Mouse (Mus musculus): ENCODE data around the gene Bbs9. TPM values are rescaled to one million over a fixed set of nuclear protein-coding genes. Genes with fewer than 3 reads are reported as not detected.

Gene Bbs9
- polyA plus RNA-seq, 1 experiment = 2.3 TPM

- TF ChIP-seq FLI1 (IDR thresholded peaks at IDR 0.05; ENCODE audit: low read length) (no peak), GATA1 (IDR thresholded peaks at IDR 0.05; ENCODE audit: borderline replicate concordance, low read length) (no peak)
- no peak overlapping the region for H3K4me3 ChIP-seq (replicated peaks)
- H3K4me1 ChIP-seq = peaks cover 25% of the 10 kb centered on the region
- H3K27me3 ChIP-seq (replicated peaks) = no peaks in the 10 kb centered on the region
- peaks cover 4% of the 10 kb centered on the region for H3K36me3 ChIP-seq (replicated peaks; ENCODE audit: low read length)
- H3K9me3 ChIP-seq = no peaks in the 10 kb centered on the region
Measured at GRCm38 (mm10) chr9:22486211-22486610, 10.7 kb downstream of the Bbs9 start.

DNA sequence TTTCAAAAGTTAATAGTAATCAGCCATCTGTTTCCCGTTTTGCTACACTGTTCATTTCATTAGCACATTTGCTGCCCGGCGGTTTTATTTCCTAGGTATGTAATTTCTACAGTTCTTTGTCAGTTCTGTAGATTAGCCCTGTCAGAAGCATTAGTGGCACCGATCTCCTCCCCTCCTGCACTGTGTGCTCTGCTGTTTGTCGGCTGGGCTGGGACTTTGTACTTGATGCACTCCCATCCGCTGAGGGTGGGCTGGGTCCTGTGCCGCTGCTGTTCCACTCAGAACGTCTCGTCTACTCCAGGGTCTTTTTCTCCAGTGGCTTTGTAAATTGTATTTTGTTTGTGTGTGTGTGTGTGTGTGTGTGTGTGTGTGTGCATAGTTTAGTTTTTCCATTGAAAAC lies 13.4 kb downstream of the Bbs9 start:
- Histone ChIP-seq H3K36me3 (replicated peaks; ENCODE audit: low read length) (no peaks in the 10 kb centered on the region), H3K4me1 (peaks cover 22% of the 10 kb centered on the region), H3K27me3 (replicated peaks) (no peaks in the 10 kb centered on the region), H3K4me3 (replicated peaks) (no peak overlapping the region), H3K9me3 (0 out of 2 replicates have a peak, but pooled peaks cover under 1% of the 10 kb centered on the region)
- TF ChIP-seq FLI1 (IDR thresholded peaks at IDR 0.05; ENCODE audit: low read length) (no peak), GATA1 (IDR thresholded peaks at IDR 0.05; ENCODE audit: borderline replicate concordance, low read length) (no peak)

- no peak overlapping the region for H3K4me3 ChIP-seq (replicated peaks)
- H3K4me1 ChIP-seq = peaks cover 15% of the 10 kb centered on the region
- TF ChIP-seq FLI1 (IDR thresholded peaks at IDR 0.05; ENCODE audit: low read length) = no peak
- no peak for TF ChIP-seq GATA1 (IDR thresholded peaks at IDR 0.05; ENCODE audit: borderline replicate concordance, low read length)
- H3K36me3 ChIP-seq (replicated peaks; ENCODE audit: low read length) = peaks cover 7% of the 10 kb centered on the region
- H3K9me3 ChIP-seq = peaks cover 12% of the 10 kb centered on the region; the same call in 1 of the 2 replicates
- no peaks in the 10 kb centered on the region for H3K27me3 ChIP-seq (replicated peaks)
Measured at GRCm38 (mm10) chr9:22494203-22494807, 18.8 kb downstream of the Bbs9 start.

- peaks cover 10% of the 10 kb centered on the region for H3K36me3 ChIP-seq (replicated peaks; ENCODE audit: low read length)
- no peaks in the 10 kb centered on the region for H3K27me3 ChIP-seq (replicated peaks)
- H3K4me3 ChIP-seq (replicated peaks) = no peak overlapping the region
- H3K4me1 ChIP-seq = peaks cover 11% of the 10 kb centered on the region
- TF ChIP-seq GATA1 (IDR thresholded peaks at IDR 0.05; ENCODE audit: borderline replicate concordance, low read length) (no peak), FLI1 (IDR thresholded peaks at IDR 0.05; ENCODE audit: low read length) (no peak)
- H3K9me3 ChIP-seq = peaks cover 12% of the 10 kb centered on the region; the same call in 1 of the 2 replicates
Measured at GRCm38 (mm10) chr9:22495133-22495532, 19.6 kb downstream of the Bbs9 start.

- Histone ChIP-seq H3K27me3 (replicated peaks) (no peaks in the 10 kb centered on the region), H3K9me3 (peaks cover 12% of the 10 kb centered on the region; the same call in 1 of the 2 replicates), H3K4me3 (replicated peaks) (no peak overlapping the region), H3K4me1 (peaks cover 11% of the 10 kb centered on the region), H3K36me3 (replicated peaks; ENCODE audit: low read length) (peaks cover 10% of the 10 kb centered on the region)
- TF ChIP-seq FLI1 (IDR thresholded peaks at IDR 0.05; ENCODE audit: low read length) (no peak), GATA1 (IDR thresholded peaks at IDR 0.05; ENCODE audit: borderline replicate concordance, low read length) (no peak)
Measured at GRCm38 (mm10) chr9:22497021-22497767, 21.7 kb downstream of the Bbs9 start.

- TF ChIP-seq FLI1 (IDR thresholded peaks at IDR 0.05; ENCODE audit: low read length) (no peak), GATA1 (IDR thresholded peaks at IDR 0.05; ENCODE audit: borderline replicate concordance, low read length) (no peak)
- Histone ChIP-seq H3K36me3 (replicated peaks; ENCODE audit: low read length) (peaks cover 4% of the 10 kb centered on the region), H3K4me1 (peaks cover 16% of the 10 kb centered on the region), H3K4me3 (replicated peaks) (no peak overlapping the region), H3K27me3 (replicated peaks) (no peaks in the 10 kb centered on the region), H3K9me3 (no peaks in the 10 kb centered on the region)
Measured at GRCm38 (mm10) chr9:22502972-22503371, 27.5 kb downstream of the Bbs9 start.

DNA sequence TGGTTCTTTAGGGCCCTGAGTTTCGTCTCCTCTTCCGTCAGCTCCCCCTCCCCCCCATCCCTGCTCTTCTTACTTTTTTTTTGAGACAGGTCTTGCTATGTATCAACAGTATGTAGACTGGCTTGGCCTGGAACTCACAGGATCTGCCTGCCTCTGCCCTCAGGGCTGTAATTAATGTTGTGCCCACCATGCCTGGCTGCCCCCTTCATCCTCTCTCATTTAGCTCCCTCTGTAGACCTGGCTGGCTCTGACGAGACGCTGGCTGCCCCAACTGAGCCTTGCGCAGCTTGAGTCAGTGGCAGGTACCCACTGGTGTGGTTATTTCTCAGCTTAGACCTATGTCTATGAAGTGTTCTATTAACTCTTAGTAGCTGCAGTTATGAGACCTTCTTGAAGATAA lies 28.1 kb downstream of the Bbs9 start:
- Histone ChIP-seq H3K9me3 (no peaks in the 10 kb centered on the region), H3K36me3 (replicated peaks; ENCODE audit: low read length) (peaks cover 4% of the 10 kb centered on the region), H3K27me3 (replicated peaks) (no peaks in the 10 kb centered on the region), H3K4me3 (replicated peaks) (no peak overlapping the region), H3K4me1 (peaks cover 14% of the 10 kb centered on the region)
- TF ChIP-seq GATA1 (IDR thresholded peaks at IDR 0.05; ENCODE audit: borderline replicate concordance, low read length) (no peak), FLI1 (IDR thresholded peaks at IDR 0.05; ENCODE audit: low read length) (no peak)

GRCm38 (mm10) chr9:22505574-22505973 lies 30.1 kb downstream of the Bbs9 start:
- Histone ChIP-seq H3K9me3 (no peaks in the 10 kb centered on the region), H3K4me1 (peaks cover 14% of the 10 kb centered on the region), H3K36me3 (replicated peaks; ENCODE audit: low read length) (no peaks in the 10 kb centered on the region), H3K27me3 (replicated peaks) (no peaks in the 10 kb centered on the region), H3K4me3 (replicated peaks) (no peak overlapping the region)
- TF ChIP-seq GATA1 (IDR thresholded peaks at IDR 0.05; ENCODE audit: borderline replicate concordance, low read length) = no peak
- no peak for TF ChIP-seq FLI1 (IDR thresholded peaks at IDR 0.05; ENCODE audit: low read length)

DNA sequence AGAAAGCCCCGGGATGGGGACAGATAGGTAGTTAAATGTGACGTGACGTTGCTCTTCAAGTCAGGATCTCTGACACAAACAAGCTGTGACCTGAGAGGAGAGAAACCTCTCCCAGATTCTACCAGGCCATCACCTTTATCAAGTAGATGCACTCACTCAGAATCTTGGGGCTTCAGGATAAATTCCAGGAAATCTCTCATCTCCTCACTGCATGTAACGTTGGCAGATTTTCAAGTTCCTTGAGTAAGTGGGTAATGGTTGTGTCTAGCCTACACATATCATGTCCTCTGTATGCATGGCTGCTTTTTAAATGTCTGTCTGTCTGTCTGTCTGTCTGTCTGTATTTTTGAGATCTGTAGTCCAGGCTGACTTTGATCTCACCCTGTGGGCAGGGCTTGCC lies 39.6 kb downstream of the Bbs9 start:
- TF ChIP-seq FLI1 (IDR thresholded peaks at IDR 0.05; ENCODE audit: low read length) (no peak), GATA1 (IDR thresholded peaks at IDR 0.05; ENCODE audit: borderline replicate concordance, low read length) (no peak)
- Histone ChIP-seq H3K36me3 (replicated peaks; ENCODE audit: low read length) (peaks cover 3% of the 10 kb centered on the region), H3K27me3 (replicated peaks) (no peaks in the 10 kb centered on the region), H3K9me3 (no peaks in the 10 kb centered on the region), H3K4me1 (no peaks in the 10 kb centered on the region), H3K4me3 (replicated peaks) (no peak overlapping the region)

- H3K27me3 ChIP-seq (replicated peaks) = no peaks in the 10 kb centered on the region
- no peak overlapping the region for H3K4me3 ChIP-seq (replicated peaks)
- TF ChIP-seq FLI1 (IDR thresholded peaks at IDR 0.05; ENCODE audit: low read length) (no peak), GATA1 (IDR thresholded peaks at IDR 0.05; ENCODE audit: borderline replicate concordance, low read length) (no peak)
Measured at GRCm38 (mm10) chr9:22518394-22519041, 43.0 kb downstream of the Bbs9 start.

More at GRCm38 (mm10) chr9:22518394-22519041, 43.0 kb downstream of the Bbs9 start:
- H3K4me1 ChIP-seq = no peaks in the 10 kb centered on the region
- peaks cover 7% of the 10 kb centered on the region for H3K9me3 ChIP-seq
- peaks cover 3% of the 10 kb centered on the region for H3K36me3 ChIP-seq (replicated peaks; ENCODE audit: low read length)
